Mouse (Mus musculus): ENCODE measurements at regions not wholly inside any gene's neighbourhood (a gene's known extent, or its start where the extent isn't known, plus 50 kb on each side); places are given as distances from the start of the nearest gene placed in this dataset.

DNA sequence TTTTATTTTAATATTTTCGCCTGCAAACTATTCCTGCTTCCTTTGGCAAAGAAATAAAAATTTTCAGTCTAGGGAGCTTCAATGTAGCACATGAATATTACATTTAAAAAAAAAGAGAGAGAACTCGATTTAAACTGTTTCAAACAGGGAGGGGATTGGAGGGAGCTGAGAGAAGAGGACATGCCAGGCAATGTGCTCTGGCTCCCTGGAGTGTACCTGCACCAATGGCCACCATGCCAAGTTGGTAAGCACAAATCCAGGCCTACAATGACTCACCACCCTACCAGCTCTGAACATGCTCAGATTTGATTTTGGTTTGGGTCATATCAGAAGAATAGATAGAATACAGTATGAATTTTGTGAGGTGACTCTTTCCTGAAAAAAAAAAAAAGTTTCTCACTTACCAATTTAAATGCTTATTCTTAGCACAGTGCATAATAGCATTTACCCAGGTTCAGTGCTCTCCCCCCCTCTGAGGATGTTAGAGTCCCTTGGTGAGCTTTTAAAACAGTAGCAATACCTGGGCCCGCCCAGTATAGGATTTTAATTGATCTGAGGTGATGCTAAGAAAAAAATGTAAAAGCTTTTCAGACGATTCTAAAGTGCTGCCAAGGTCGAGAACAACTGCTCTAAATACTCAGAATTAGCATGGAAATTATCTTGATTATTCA lies 80.5 kb upstream of the Mdfic start:
- H3K9me3 ChIP-seq: no peaks in the 10 kb centered on the region
- H3K4me3 ChIP-seq: no peak overlapping the region
- no peak overlapping the region for H3K4me2 ChIP-seq
- ATAC-seq (ENCODE audit: low read depth): no peak
- no peaks in the 10 kb centered on the region for H3K36me3 ChIP-seq
- no peak overlapping the region for H3K9ac ChIP-seq
- no peak overlapping the region for H3K27ac ChIP-seq (replicated peaks)
- WGBS: 28% methylated on average over 5 of the region's 5 CpGs
- peaks cover 6% of the 10 kb centered on the region; the same call in 1 of the 2 replicates for H3K4me1 ChIP-seq (replicated peaks)
- no peaks in the 10 kb centered on the region for H3K27me3 ChIP-seq

DNA sequence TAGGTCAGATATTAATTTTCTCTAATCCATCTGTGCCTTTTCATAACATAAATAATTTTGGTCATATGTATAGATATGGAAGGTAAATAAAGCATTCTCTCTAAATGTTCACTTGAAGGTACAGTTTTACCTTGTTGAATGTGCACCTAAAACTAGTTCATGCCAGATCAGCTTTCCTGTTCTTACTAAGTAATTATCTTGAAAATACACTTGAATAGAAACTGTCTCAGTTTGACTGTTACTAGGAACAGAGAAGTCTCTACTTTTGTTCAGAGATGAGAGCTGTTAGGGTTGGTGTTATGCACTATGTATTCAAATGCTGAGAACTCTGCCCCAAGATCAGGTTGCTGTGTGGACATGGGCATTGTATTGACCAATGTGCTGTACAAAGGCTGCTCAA lies 76.2 kb upstream of the Mdfic start:
- no peak for ATAC-seq (ENCODE audit: low read depth)
- H3K36me3 ChIP-seq: no peaks in the 10 kb centered on the region
- H3K4me2 ChIP-seq: no peak overlapping the region
- H3K4me3 ChIP-seq: no peak overlapping the region
- H3K9ac ChIP-seq: no peak overlapping the region
- H3K9me3 ChIP-seq: no peaks in the 10 kb centered on the region
- no peak overlapping the region for H3K27ac ChIP-seq (replicated peaks)
- peaks cover 6% of the 10 kb centered on the region; the same call in 1 of the 2 replicates for H3K4me1 ChIP-seq (replicated peaks)
- H3K27me3 ChIP-seq: no peaks in the 10 kb centered on the region

DNA sequence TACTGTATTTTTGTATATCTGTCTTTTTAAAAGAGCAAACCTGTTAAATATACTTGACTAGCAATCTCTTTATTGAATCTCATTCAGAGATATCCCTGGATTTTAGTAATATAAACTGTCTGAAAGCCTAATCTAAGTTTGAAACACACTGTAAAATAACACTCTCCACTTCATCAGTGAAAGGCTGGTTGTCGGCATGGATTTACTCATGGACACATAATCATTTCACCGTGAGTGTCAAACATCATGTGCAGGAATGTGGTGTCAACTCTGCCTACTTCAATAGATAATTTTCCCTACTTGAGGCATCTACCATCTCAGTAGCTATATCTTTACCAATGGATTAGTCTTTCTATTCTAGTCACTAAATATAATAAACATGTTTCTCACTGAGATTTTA lies 73.0 kb upstream of the Mdfic start:
- no peak for ATAC-seq (ENCODE audit: low read depth)
- 89% methylated on average over 2 of the region's 2 CpGs for WGBS
- Histone ChIP-seq H3K9me3 (no peaks in the 10 kb centered on the region), H3K27me3 (no peaks in the 10 kb centered on the region), H3K27ac (replicated peaks) (no peak overlapping the region), H3K36me3 (no peaks in the 10 kb centered on the region), H3K9ac (no peak overlapping the region), H3K4me2 (no peak overlapping the region), H3K4me1 (replicated peaks) (no peaks in the 10 kb centered on the region), H3K4me3 (no peak overlapping the region)
